Mouse (Mus musculus) adrenal gland, postnatal 14 days (tissue): Measurements from ENCODE around the gene Dynll2. TPM values are rescaled to one million over a fixed set of nuclear protein-coding genes. Genes with fewer than 3 reads are reported as not detected.

Experiments
- total RNA-seq: library from RNA; stranded (reverse); gene quantifications from 2 replicates; pipeline ENCODE4 v1.2.3, GENCODE M21; 2021

Dynll2 gene
- total RNA-seq, 1 experiment from 2014 or later: 174 TPM

Other genes starting within 250 kb of the Dynll2 start
- gene Supt4a, start 250.0 kb downstream of the Dynll2 start, total RNA-seq: 56.5 and 74.2 TPM in 2 replicates
- gene Tspoap1, start 227.0 kb downstream of the Dynll2 start, total RNA-seq: 2.8 and 3.9 TPM in 2 replicates
- 0.64 and 1.4 TPM in 2 replicates for gene Mpo, start 194.0 kb downstream of the Dynll2 start, total RNA-seq
- not detected in 2 replicates for gene Lpo, start 159.2 kb downstream of the Dynll2 start, total RNA-seq
- 9.5 and 14.3 TPM in 2 replicates for gene Mks1, start 134.3 kb downstream of the Dynll2 start, total RNA-seq
- 0.63 TPM in 1 of 2 replicates, not detected in the other for gene Epx, start 112.0 kb downstream of the Dynll2 start, total RNA-seq
- not detected in 2 replicates for gene Olfr462, start 95.3 kb downstream of the Dynll2 start, total RNA-seq
- not detected in 2 replicates for gene Olfr463, start 90.1 kb downstream of the Dynll2 start, total RNA-seq
- gene Olfr464, start 66.6 kb downstream of the Dynll2 start, total RNA-seq: not detected in 2 replicates
- gene Srsf1, start 59.8 kb upstream of the Dynll2 start, total RNA-seq: 245 and 260 TPM in 2 replicates
- gene Vezf1, start 80.7 kb upstream of the Dynll2 start, total RNA-seq: 39.8 and 42.4 TPM in 2 replicates
- 37.9 and 41.9 TPM in 2 replicates for gene Cuedc1, start 110.5 kb upstream of the Dynll2 start, total RNA-seq
- 173 and 176 TPM in 2 replicates for gene Mrps23, start 216.9 kb upstream of the Dynll2 start, total RNA-seq